Mouse (Mus musculus) embryo, embryonic 10.5 days (tissue): ENCODE measurements around the gene Polr3c.
"Not testable (repeated sequence)": the region's sequence is repeated elsewhere in the genome, so short reads cannot be mapped to it uniquely, and the experiment has no call there.

Experiments used
- DNase-seq: peaks from one replicate; pipeline ENCODE4 v3.0.0-alpha.2; 2015; ENCODE audit warnings: low spot score

The Polr3c gene

DNA sequence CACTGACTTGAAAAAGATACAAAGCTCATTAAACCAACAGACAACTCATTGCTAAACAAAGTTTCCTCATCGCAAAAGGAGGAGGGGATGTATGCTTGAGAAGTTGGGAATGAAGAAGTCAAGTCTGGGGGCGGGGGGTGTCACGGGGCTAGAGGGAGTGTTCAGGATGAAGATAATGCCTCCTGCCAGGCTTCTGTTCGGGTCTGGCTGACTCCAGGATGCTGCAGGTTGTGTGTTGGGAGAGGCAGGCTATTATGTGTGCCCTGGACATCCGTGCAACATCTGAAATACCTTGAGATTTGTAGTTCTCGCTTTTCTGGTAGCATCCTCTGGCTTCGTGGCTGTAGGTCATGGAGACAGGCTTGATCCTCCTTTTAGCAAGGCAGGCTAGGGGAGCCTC is 49.0 kb downstream of the Polr3c start:
- DNase-seq = no peak

- DNase-seq = no peak
These were observed 51.7 kb downstream of the Polr3c start for GRCm38 (mm10) chr3:96675690-96676089.

DNA sequence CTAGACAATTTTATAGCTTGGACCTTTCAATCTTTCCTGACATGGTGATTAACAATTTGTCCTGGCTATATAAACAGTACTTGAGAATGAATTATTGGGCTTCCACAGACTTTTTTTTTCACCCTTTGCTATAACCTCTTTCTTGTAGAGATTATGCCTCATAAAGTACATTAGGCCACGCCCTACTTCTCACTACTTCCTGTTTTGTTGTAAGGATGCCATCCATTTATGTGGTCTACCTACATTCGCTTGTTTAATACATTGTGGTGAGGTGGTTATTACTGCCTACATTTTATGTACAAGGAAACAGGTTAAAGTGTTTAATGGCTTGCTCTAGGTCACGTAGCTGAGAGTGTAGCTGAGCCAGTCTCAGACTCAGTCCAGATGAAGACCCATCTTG is 52.3 kb downstream of the Polr3c start:
- no peak for DNase-seq

DNA sequence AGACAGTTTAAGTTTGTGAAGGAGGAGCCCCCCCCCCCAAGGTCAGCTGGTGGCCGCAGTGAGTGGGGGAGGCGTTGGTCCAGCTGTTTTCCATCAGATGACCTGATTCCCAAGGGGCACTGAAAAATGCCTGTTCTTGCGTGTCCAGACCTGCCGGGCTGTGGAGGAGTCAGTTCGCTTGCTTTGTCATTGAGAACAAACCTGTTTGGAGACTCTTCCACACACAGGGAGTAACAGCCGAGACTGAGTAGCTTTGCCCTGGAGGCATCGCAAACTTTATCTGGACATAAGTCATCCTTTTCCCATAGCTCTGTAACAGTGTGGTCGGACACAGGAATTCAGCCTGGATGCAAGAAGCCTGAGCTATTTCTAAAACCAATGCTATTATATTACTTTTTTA is 53.0 kb downstream of the Polr3c start:
- peak; percentile 57 for DNase-seq

DNA sequence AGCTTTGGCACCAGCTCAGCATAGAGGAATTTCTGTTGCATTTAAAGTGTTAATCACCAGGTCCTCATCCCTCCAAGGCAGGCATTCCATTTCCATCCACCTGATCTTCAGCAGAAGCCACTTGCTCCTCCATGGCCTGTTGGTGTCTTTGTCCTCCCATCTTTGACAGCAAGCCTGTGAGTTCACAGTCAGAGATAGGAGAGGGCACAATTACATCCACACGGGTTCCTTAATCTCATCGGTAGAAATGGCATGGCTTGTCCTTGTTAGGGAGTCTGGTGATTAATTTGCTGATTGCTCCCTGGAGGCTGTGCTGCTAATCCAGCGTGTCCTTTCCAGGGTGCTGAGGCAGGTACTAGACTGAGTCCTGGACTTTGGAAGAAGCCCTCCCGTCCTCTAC is 53.9 kb downstream of the Polr3c start:
- DNase-seq = no peak

DNA sequence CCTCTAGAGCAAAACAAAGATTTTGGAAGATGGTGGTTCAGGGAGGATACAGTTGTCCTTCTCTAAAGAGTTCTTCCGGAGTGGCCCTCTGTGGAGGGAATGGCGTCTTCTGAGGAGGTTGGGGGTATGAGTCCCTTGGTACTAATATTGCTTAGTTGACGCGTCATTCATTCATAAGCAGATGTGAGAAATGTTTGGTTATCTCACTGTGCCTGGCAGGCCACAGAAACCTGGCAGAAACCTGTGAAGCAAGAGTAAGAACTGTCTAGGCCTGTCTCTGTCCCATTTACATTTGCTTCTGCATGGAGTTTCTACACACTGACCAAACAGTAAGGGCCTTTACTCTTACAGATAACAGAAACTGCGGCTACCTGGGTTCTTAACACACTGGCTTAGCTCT is 55.9 kb downstream of the Polr3c start:
- DNase-seq = no peak

GRCm38 (mm10) chr3:96669727-96670468 is 57.5 kb downstream of the Polr3c start, which contains the start of gene Ankrd35:
Ankrd35 (plus strand) TSS chr3:96670131.
- peak; percentile 92 for DNase-seq

GRCm38 (mm10) chr3:96668424-96669067 is 58.9 kb downstream of the Polr3c start:
- no peak for DNase-seq

DNA sequence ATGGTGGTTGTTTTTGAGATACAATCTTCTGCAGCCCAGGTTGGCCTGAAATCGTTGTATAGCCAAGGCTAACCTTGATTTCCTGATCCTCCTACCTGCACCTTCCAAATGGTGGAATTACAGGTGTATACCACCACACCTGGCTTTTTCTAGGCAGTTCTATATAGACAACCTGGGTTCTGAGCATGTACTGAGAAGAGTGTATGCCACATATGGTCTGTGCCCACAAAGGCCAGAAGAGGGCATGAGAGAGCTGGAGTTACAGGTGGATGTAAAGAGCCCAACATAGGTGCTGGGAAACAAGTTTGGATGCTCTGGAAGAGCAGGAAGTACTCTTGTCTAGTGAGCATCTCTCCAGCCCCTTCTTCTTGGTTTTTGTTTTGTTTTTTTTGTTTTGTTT is 60.1 kb downstream of the Polr3c start:
- DNase-seq = peak; percentile 39

GRCm38 (mm10) chr3:96666916-96667315 is 60.5 kb downstream of the Polr3c start:
- DNase-seq = no peak

DNA sequence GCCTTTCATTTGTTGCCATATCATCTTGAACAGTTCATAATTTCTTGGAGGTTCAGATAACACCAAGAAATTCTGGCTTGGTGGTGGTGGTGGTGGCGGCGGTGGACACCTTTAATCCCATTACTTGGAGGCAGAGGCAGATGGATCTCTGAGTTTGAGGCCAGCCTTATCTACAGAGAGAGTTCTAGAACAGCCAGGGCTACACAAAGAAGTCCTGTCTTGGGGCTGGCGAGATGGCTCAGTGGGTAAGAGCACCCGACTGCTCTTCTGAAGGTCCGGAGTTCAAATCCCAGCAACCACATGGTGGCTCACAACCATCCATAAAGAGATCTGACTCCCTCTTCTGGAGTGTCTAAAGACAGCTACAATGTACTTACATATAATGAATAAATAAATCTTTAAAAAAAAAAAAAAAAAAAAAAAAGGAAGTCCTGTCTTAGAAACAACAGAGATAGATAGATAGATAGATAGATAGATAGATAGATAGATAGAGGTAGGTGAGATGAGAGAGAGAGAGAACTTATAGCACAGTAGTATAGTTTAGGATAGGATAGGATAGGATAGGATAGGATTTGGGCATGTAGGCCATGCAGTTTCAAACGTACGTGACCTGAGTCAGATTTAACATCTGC is 61.6 kb downstream of the Polr3c start:
- not testable (repeated sequence) for DNase-seq

GRCm38 (mm10) chr3:96663432-96664239 is 63.8 kb downstream of the Polr3c start:
- peak; percentile 94 for DNase-seq

- no peak for DNase-seq
These were observed 64.6 kb downstream of the Polr3c start for GRCm38 (mm10) chr3:96662731-96663316.
